Mouse (Mus musculus) heart, postnatal 14 days (tissue): ENCODE measurements around the gene Hnrnpa0. TPM values are rescaled to one million over a fixed set of nuclear protein-coding genes. Genes with fewer than 3 reads are reported as not detected.

Experiments
- DNase-seq, 2 experiments: peaks; one replicate each; pipeline ENCODE4 v3.0.0; 2021 to 2022
- intact Hi-C: fragments of 180-260 bp; cut with DNase I; formaldehyde crosslinking; loops from one replicate; pipeline ENCODE4 v1.15.1; 2025
- total RNA-seq, 2 experiments: library from RNA; stranded (reverse); gene quantifications; 2 replicates each; pipeline ENCODE4 v1.2.3; 2021

The Hnrnpa0 gene
- total RNA-seq, 2 experiments from 2014 or later: 87.3 to 92.4 TPM

GRCm38 (mm10) chr13:58083048-58083447 is 45.3 kb downstream of the Hnrnpa0 start:
- intact Hi-C loops: no loop called here
- no peak for DNase-seq

GRCm38 (mm10) chr13:58078361-58078760 is 50.0 kb downstream of the Hnrnpa0 start:
- intact Hi-C loops: no loop called here
- DNase-seq: no peak

Other genes with a start within 250 kb of the Hnrnpa0 start
- under 1 TPM; 0.15 to 0.45 TPM for gene Spock1, start 220.2 kb downstream of the Hnrnpa0 start, total RNA-seq
- 1 to 10 TPM; 3.7 to 4.1 TPM for gene Klhl3, start 15.0 kb downstream of the Hnrnpa0 start, total RNA-seq
- 10 to 100 TPM; 18.3 to 22.4 TPM for gene Idnk, start 29.1 kb upstream of the Hnrnpa0 start, total RNA-seq
- 10 to 100 TPM; 51.4 to 53.2 TPM for gene Ubqln1, start 87.1 kb upstream of the Hnrnpa0 start, total RNA-seq
- gene Gkap1, start 147.1 kb upstream of the Hnrnpa0 start, total RNA-seq: 10 to 100 TPM; 19.7 to 20.8 TPM
- gene Kif27, start 230.6 kb upstream of the Hnrnpa0 start, total RNA-seq: under 1 TPM; 0.10 to 0.24 TPM